Mouse (Mus musculus) MEL-GATA-1-ER (cell line): ENCODE results near the gene Tspan9.

ENCODE experiments used
- DNase-seq: peaks from one replicate; pipeline ENCODE4 v3.0.0-alpha.2; 2012; ENCODE audit warnings: low read depth; ENCODE audit errors: extremely low read depth

The Tspan9 gene

DNA sequence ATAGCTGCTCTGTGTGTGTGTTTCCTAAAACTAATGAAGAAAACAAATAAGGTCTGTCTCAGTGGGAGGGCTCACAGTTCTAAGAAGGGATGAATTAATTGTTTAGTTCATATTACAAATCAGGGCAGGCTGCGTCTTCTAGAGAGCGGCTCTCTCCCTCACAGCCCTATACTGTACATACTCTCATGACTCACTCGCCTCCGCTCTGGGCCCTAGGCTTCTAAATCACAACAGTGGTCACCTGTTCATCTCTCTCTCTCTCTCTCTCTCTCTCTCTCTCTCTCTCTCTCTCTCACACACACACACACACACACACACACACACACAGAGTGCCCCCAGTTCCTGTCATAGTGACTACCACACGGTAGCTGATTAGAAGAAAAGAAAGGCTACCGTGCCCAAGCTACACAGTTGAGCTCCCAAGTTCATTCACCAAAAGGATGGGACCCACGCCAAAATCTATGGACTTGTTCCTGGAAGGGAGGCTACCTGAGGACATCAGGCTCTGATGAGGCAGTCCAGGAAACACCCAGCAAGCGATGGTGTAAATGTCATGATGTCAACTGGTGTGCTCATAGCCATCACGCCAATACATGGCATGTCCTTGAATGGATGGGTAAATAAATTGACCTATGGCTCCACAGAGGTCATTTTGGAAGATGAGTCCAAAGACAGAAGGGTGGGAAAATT is 104.2 kb downstream of the Tspan9 start:
- no peak for DNase-seq

DNA sequence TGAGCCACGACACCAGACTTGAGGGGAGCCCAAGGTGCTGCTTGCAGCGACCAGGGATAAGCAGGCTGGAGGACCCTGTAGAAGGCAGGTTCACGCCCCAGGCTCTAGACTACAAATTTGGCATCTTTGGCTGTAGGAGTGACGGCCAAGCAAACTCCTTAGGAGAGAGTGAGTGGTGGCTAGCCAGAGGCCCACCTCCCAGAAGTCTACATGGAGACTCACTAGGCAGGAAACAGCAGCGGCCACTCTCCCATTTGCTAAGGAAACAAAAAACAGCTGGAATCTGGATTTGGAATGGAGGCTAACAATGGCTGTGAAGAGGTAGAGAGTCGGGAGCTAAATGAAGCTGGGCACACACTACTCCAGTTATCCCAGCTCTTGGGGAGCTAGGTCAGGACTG is 104.8 kb downstream of the Tspan9 start:
- DNase-seq = no peak

DNA sequence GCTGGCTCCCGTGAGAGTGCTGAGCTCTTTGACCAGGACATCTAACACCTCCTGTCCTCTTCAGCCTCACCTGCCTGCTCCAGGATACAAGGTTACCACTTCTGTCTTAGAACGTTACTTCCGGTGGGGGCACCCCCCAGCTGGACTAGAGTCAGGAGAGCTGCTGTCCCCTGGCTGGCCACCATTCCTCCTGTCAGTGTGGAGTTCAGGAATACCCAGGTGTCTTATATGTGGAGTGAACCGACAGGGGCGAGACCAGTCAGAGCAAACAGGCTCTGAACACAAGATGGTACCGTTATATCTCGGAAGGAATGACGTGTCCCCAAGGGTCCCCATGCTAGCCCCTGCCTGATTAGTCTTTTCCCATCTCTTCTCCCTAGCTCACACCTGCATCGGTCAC is 106.8 kb downstream of the Tspan9 start:
- DNase-seq = no peak

DNA sequence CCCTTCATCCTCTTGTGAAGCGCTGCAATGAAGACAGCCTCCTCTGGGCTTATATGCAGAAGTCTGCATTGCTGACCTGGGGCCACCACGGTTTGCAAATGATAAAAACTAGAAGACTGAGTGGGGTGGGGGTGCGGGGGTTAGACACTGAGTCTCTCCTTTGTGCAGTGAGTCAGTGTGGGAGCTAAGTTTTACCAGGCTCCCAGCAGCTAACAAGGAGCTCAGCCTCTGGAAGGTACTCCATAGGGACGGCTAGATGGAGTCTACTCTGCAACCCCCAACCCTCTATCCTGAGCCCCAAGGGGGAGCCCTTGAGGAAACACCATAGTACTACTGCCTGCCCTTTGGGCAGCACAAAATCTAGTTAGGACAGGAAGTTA is 107.5 kb downstream of the Tspan9 start:
- DNase-seq = no peak

DNA sequence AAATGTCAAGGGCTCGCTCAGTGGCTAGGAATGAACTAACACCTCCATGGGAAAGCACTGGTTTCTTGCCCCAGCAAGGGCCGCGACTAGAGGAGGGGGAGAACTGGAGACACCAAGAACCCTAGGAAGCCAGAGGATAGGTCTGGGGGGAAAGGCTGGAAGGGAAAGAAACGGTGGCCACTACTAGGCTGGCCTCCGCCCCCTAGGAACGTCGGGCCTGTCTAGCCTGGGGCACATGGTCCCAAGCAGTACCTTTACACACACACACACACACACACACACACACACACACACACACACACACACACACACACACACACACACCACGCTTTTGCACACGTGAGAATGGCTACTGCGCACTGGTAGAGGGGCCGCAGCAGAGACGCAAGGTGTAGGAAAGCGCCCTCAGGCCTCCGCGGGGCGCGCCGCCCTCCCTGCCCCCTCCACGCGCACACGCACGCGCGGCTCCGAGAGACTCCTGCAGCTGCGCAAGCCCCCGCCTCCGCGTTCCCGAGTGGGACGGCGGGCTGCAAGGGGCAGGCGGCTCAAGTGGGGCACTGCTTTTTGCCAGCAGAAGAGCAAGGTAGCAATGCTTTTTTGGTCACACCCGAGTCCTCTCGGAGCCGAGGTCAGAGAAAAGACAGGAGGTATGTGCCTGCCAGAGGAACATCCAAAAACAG is 108.0 kb downstream of the Tspan9 start:
- no peak for DNase-seq

DNA sequence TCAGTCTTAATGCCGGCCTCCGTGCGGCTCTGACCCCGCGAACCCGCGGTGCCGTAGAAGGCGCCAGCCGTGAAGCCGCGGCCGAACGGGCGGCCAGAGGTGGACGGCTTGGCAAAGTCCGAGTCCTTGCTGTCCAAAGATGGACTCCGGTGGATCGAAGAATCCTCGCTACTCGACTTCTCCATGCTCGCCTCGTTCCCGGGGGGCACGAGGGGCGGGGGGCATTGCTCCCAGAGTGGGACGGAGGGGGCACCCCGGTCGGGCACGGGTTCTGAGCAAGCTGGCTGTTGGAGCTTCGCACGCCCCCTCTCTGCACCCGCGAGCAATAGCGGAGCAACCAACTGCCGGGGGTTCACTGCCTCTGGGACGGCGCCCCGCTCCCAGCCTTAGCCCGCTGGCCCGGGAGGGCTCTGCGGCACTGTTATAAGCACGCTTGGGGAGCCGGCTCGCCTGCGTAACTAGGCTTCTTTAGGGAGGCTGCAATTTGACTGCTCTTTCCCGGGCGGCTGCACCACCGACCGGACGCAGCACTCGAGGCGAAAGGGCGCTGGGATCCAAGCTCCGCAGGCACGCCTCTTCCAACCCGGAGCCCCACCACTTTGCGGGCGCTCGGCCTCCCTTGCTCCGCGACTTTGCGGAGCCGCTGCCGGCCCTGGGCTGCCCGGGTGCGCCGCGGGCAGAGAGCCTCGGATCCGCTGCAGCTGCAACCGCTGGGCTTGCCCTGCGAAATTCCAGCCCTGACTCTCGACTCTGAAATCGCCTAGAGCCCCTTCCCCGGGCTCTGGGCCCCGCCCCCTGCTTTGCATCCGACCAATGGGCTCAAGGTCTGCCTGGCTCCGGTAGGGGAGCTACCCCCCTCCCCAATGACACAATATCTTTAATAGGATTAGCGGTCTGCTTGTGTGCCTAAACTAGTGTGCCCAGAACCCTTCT is 108.8 kb downstream of the Tspan9 start:
- no peak for DNase-seq

DNA sequence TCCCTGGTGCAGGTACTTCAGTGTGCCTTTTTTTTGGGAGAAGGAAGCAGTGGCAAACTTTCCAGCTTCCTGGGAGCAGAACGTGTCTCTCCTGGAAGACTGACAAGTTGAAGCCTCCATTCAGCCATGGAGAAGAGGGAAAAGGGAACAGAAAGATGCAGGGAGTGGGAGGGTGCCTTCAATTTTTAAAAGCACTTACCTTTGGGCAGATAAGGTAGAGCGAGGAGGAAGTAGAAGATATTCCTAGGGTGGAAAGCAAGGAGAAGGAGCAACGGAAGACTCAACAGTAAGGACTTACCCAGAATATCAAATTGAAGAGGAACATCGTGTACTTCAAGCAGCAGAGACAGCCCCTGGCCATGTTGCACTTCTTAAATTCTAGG is 109.5 kb downstream of the Tspan9 start:
- DNase-seq = no peak

DNA sequence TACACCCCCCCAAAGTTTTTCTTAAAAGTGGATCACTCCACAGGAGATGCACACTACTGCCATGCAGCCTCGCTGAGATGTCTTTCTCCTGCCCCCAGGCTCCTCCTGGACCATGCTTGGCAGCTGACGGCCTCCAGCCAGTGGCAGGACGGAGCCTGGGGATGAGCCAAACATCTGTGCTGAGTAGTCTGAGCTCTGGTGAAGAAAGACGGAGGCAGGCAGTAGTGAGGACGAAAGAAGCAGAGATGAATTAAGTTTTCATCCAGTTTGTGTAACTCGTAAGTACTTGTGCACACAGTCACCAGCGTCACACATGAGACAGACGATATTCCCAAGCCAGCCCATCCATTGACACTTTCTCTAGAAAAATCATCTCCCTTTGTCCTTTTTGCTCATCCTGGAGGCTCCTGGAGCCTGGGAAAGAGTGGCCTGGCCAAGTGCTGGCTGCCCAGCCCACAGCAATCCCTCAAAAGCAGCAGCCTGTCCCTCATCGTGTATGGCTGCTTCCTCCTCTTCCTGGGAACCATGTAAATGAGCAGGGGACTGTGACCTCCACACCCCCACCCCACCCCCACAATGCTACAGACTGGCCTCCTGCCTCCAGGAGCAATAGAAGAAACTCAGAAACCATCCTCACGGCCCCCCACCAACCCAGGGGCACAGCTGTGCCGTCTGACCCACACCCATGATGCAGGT is 110.1 kb downstream of the Tspan9 start:
- no peak for DNase-seq

DNA sequence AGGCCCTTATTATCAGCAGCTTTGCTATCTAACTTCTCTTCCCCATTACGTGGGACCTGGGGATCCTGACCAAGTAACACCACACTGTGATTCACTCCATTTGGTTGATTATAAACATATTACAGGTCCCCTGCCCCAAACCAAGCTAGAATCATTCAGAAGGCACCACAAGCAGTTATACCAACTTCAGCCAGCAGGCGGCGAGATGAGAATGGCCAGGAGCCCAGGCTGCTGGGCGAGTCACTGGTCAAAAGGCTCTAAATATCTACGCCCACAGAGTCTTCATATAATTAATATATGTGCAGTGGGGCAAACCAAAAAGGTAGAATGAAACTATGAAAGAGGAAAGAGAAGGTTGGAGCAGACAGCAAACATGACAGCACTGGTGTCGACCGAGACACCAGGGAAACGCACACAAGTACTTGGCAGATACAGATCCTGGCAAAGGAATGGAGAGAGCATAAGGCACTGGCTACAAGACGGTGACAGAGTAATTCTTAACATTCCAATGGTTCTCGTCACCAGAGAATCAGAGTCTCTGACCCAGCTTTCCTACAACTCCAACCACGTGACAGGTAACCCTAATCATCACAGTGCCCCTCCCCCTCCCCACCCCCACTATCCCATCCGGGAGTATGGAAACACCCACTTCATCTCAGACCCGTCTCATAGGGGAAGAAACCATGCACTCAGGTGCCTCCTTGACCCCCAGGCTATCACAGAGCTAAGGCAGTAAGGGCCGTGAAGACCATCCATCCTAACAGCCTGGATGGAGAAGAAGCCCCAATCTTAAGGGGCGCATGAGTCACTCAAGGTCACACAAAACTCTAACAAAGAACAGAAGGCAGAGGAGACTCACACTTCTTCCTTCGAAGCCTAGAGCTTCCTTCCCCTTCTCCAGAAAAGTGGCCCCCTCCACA is 110.9 kb downstream of the Tspan9 start:
- DNase-seq = no peak

DNA sequence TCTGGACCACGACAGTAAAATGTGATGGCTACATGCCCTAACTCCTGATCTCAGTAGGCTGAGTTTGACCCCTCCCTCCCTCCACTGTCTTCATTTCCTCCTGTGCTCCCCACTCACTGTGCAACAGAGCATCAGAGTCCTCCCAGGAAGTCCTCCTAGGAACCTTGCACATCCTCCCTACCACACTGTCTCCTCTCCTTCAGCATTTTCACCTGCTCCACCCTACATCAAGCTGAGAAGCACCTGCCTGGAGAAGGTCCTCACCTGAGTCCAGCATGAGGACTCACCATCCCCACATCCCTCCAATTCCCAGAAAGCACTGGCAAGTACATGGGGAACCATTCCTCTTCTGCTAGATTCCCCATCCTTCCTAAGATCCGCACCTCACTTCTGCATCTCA is 111.8 kb downstream of the Tspan9 start:
- DNase-seq = no peak

DNA sequence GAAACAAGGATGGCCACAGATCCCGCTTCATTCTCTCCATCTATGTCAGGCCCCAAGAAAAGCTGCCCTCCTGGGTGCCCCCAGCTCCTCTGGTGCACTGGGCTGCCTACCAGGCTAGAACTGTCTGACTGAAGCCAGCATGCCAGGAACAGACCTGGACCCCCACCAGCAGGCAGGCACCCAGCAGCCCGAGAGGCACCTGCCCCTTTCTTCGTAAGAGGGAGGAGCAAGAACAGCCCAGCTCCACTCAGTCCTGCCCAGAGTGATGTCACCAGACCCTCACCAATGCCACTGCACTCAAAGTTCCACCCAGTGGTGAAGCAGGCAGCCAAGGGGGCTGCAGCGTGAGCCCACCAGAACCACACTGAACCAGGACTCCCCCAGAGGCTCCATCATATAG is 112.3 kb downstream of the Tspan9 start:
- no peak for DNase-seq

DNA sequence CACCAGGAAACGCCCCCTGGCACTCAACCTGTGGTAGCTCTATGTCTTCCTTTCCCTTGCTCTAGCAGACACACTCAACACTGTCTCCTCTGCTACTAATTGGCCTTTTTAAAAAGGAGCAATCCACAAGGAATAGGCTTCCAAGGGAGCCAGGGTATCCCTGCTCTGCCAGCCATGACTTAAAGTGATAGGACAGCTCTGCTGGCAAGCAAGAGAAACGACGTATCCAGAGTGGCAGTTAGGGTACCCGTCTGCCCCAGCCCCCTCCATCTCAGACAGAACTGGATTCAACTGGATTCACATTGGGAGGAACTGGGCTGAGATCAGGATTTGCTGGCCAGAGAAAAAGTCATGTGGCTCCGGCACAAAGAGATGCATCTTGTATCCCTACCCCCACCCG is 112.9 kb downstream of the Tspan9 start:
- DNase-seq = no peak

DNA sequence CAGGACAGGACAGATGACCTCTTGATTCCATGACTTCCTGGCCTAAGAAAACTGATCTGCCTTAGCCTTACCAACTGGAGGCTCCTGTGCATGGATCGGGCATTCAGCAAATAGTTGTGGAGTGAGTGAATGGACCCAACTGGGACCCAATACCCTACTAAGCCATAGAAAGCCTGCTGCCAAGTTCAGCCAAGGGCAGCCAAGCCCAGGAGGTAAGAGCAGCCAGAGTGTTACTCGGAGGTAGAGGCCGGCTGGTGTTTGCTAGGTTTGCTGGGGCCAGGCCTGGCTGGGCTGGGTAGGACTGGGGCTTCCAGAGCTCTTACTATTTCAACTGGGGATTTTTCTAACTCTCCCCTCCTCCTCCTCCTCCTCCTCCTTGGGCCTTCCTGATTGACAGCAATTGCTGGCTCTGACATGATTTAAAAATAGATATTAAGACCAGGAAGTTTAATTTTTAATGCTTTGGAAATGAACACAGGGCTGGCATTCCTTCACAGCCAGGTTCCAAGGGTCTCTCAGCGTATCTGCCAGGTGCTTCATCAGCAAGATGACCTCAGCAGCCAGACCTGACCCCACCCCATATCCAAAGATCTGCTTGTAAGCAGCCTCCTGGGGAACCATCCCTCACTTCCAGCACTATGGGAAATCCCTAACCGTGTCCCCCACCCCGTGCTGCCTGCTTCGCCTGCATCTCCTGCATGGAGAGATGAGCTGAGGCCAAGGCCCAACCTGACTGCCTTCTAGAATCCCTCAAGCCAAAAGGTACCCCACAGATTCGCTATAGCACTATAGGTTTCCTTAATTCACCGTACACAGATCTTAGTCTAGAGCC is 113.7 kb downstream of the Tspan9 start:
- no peak for DNase-seq

DNA sequence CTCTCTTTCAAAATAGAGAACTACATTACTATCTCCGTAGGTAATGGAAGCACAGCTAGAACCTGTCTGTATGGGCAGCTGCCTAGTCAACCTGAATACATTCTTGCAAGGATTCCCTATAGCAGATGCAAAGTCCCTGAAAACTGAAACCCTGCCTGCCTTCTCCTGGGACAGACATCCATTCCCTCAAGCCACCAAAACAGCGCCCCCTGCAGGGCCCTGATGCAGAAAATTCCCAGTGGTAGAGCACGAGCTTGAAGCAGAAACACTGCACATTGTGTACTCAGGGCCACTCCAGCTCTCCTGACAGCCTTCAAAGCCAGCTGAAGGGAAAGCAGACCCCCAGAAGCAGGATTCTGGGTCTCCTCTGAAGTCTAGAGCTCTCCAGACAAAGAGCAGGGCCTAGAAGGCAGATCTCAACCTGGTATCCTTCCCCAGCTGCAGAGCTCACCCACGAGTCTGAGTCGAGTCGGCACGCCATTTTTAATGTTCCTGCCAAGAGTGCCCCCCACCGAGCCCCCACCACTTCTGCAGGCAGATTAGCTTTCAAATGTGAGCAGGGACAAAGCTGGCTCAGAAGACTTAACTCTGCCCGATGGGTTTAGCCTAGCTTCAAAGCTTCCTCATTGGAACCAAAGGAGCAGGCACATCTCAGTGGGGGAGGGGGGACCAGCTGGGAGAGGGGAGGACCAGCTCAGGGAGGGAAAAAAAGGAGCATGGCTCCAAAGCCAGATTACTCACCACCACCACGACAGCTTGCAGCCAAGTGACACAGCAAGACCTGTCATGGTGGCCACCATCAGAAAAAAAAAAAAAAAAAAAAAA is 115.1 kb downstream of the Tspan9 start:
- DNase-seq = no peak

DNA sequence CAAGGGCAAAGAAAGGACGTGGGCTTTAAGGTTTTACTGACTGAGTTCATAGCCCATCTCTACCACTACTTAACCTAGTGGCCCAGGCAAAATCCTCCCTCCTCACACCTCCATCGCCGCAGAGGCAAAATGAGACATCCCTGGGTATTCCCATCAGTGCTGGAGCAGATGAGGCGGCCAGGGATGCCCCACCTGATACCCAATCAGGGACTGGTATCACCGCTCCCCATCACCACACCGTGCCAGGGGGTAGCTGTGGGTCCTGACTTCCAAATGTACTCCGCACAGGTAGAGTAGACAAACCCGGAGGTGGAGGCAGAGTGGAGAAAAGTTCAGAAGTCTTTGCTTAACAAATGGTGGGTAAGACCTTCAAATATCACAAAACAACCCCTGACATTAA is 117.4 kb downstream of the Tspan9 start:
- DNase-seq = no peak

DNA sequence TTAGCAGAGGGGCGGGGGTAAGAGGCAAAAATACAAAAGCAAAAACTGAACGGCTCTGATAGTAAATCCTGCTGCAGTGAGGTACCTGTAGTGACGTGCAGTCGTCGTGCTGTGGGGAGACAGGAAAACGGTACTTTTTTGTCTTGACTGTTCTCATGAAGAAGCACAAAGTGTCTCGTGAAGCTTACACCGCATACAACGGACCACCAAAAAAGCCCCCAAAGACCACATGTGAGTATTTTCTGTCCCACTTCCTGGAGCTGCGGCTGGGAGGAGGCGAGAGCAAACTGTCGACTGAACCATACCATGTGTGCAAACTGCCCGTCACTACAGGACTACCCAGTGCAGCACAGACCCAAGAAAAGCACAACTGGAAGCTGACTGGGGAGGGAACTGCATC is 117.8 kb downstream of the Tspan9 start:
- DNase-seq = no peak

DNA sequence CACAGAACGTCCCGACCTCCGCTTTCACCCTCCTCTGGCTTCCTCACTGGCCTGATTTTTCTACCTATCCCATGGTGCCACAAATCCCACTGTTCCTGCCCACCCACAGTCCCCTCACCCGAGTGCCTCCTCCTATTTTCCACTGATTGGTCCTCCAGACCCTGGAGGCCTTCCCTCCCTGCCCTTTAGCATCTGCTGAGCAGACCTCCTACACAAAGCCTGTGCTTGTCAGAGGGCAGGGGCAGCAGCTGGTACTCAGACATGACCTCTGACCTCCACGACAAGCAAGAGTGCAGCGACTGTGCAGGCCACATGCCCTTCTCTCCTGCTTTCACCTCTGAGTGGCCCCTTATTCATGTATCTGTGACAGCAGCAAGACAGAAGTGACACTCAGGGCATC is 121.2 kb downstream of the Tspan9 start:
- DNase-seq = no peak

DNA sequence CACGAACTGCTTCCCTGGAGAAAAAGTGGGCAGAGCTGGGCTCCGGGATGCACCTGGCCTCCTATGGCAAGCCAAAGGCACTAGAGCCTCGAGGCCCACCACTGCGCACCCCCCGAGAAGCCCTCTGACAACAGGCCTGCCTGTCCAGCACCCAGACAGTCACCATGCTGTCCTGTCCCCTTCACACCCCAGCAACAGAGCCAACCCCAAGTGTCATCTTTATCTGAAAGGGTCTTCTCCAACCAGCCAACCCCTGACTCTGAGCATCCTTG is 121.5 kb downstream of the Tspan9 start:
- DNase-seq = no peak
